Mouse (Mus musculus): ENCODE results near the gene Irf9. TPM values are rescaled to one million over a fixed set of nuclear protein-coding genes. Genes with fewer than 3 reads are reported as not detected.

The Irf9 gene
- polyA plus RNA-seq, 1 experiment from 2014 or later, result 27.4 TPM

DNA sequence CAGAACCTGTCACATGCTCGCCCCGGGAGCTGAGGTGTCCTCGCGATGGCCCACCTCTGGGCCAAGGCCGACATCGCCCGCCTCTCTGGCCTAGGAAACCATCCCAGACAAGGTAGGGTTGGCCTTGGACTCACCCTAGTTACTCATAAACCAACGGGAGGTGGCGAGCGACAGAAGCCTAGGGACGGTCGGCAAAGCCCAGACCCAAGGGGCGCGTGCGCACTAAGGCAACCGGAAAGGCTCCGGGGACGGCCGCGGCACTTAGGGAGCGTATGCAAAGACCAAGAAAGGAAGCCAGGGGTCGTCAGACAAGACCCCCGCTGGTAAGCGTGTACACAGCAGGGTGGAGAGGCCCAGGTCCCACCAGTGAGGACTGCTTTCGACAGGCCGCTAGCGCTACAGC is 43.6 kb upstream of the Irf9 start, which contains the start of gene Dcaf11:
TSS of gene Dcaf11 (plus strand) at position 208 of the 403 bp plus-strand sequence.
- peaks cover 9% of the 10 kb centered on the region; the same call in 1 of the 2 replicates for H3K4me1 ChIP-seq (replicated peaks; ENCODE audit: insufficient read depth, low read length)
- H3K4me3 ChIP-seq (replicated peaks; ENCODE audit: low read depth, low read length), result peak within 1 kb of the TSS; percentile 68
- DNase-seq (ENCODE audit: low spot score), result peak; percentile 98
- peaks cover 9% of the 10 kb centered on the region; the same call in 1 of the 2 replicates for H3K36me3 ChIP-seq (ENCODE audit: insufficient read depth, low read length)
- peak within 1 kb of the TSS; percentile 86 for H3K9ac ChIP-seq (ENCODE audit: low read depth, low read length)
- H3K9me3 ChIP-seq (replicated peaks; ENCODE audit: low read length), result no peaks in the 10 kb centered on the region
- 0% methylated on average over 27 of the region's 27 CpGs for WGBS
- no peaks in the 10 kb centered on the region for H3K27me3 ChIP-seq (ENCODE audit: insufficient read depth, low read length)
- ATAC-seq (replicated peaks; ENCODE audit: low FRiP score, low read depth), result peak; percentile 86
- peak; percentile 41; the same call in 1 of the 2 replicates for TF ChIP-seq CTCF (IDR thresholded peaks at IDR 0.05; ENCODE audit: low read depth)
- H3K4me2 ChIP-seq (ENCODE audit: low read length), result peak within 1 kb of the TSS; percentile 85
- peak within 1 kb of the TSS; percentile 100 for H3K27ac ChIP-seq

DNA sequence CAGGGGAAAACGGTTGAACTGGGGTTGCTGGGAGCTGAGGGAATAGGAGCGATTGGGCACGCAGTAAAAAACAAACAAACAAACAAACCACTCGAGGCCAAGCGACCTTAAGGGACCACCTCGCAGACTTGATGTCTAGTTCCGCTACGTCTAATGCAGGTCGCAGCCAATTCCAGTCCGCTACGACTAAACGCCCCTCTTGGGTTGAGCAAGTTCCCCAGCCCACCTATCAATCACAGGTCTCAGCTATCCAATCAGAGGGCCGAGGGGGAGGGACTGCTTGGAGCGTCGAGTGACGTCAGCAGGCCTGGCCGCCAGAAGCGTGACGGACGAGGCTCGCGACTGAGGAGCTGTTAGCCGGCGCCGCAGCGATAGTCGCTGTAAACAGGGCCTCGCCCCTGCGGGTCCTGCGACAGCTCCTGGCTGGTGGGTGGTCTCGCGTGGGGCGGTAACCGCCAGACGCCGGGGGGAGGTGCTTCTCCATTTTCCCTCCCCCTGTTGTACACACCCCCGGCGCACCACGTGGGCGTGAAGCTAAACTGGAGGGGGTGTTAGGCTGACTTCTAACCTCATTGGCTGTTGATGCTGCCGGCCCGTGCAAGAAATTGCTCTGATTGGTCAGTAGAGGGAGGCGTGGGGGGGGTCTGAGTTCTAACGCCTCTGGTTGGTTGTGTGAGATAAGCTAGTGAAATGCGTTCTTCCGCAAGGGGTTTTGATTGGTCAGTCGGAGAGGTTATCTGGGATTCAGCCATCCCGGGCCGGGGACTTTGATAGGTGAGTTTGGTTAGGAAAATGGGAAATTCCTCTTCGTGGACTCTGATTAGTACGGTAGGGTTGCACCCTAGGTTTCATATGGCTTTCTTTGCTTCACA is 42.9 kb upstream of the Irf9 start, which contains the start of gene A730061H03Rik:
TSS of gene A730061H03Rik (minus strand) at position 205 of the 872 bp plus-strand sequence.
- no peaks in the 10 kb centered on the region for H3K9me3 ChIP-seq (replicated peaks; ENCODE audit: low read length)
- no peak for TF ChIP-seq CTCF (IDR thresholded peaks at IDR 0.05; ENCODE audit: low read depth)
- H3K36me3 ChIP-seq (ENCODE audit: insufficient read depth, low read length), result peaks cover 15% of the 10 kb centered on the region
- ATAC-seq (replicated peaks; ENCODE audit: low FRiP score, low read depth), result peak; percentile 94
- peak within 1 kb of the TSS; percentile 68 for H3K4me3 ChIP-seq (replicated peaks; ENCODE audit: low read depth, low read length)
- H3K27me3 ChIP-seq (ENCODE audit: insufficient read depth, low read length), result no peaks in the 10 kb centered on the region
- under 1% methylated on average over 51 of the region's 51 CpGs for WGBS
- peak within 1 kb of the TSS; percentile 86 for H3K9ac ChIP-seq (ENCODE audit: low read depth, low read length)
- peaks cover 9% of the 10 kb centered on the region; the same call in 1 of the 2 replicates for H3K4me1 ChIP-seq (replicated peaks; ENCODE audit: insufficient read depth, low read length)
- peak; percentile 99 for DNase-seq (ENCODE audit: low spot score)
- peak within 1 kb of the TSS; percentile 85 for H3K4me2 ChIP-seq (ENCODE audit: low read length)
- peak within 1 kb of the TSS; percentile 100 for H3K27ac ChIP-seq

DNA sequence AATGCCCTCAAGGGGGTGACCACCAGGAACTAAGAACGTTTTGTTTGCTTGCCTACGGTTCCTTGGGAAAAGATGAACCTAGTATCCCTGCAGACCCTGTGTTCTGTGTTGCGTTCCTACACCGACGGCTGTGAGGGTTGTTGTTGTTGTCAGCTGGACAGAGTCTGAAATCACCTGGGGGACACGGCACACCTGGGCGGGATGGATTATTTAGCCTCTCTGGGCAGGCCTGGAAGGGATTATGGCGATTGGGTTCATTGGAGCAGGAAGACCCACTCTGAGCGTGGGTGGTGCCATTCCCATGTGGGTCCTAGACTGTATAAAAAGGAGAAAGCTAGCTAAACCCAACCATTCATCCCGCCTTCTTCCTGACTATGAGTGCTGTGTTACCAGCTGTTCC is 41.5 kb upstream of the Irf9 start:
- Histone ChIP-seq H3K4me3 (replicated peaks; ENCODE audit: low read depth, low read length) (no peak overlapping the region), H3K9ac (ENCODE audit: low read depth, low read length) (no peak overlapping the region), H3K36me3 (ENCODE audit: insufficient read depth, low read length) (peaks cover 29% of the 10 kb centered on the region), H3K27ac (peak overlapping the region; percentile 79), H3K9me3 (replicated peaks; ENCODE audit: low read length) (no peaks in the 10 kb centered on the region), H3K4me1 (replicated peaks; ENCODE audit: insufficient read depth, low read length) (peaks cover 9% of the 10 kb centered on the region; the same call in 1 of the 2 replicates), H3K27me3 (ENCODE audit: insufficient read depth, low read length) (no peaks in the 10 kb centered on the region), H3K4me2 (ENCODE audit: low read length) (peak overlapping the region; percentile 85)
- 69% methylated on average over 10 of the region's 10 CpGs for WGBS
- no peak for TF ChIP-seq CTCF (IDR thresholded peaks at IDR 0.05; ENCODE audit: low read depth)
- ATAC-seq (replicated peaks; ENCODE audit: low FRiP score, low read depth), result no peak
- no peak for DNase-seq (ENCODE audit: low spot score)

DNA sequence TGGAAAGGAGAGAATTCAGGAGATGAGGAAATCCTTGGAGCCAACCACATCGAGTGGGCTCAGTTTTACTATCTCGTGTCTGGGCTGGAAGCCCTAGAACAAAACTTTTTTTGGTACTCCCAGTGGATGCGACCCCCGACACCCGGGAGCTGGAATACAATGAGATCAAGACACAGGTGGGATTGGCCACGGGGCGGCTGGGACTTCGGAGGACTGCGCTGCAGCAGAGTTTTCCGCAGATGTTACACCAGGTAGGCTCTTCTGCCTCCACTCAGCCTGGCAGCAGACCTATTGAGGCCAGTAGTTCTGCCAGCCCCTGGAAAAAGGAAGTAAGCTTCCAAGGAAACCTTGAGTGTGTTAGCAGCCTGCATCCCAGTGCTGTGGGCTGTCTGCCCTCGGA is 40.1 kb upstream of the Irf9 start:
- DNase-seq (ENCODE audit: low spot score), result no peak
- no peak overlapping the region for H3K27ac ChIP-seq
- 95% methylated on average over 11 of the region's 11 CpGs for WGBS
- H3K9ac ChIP-seq (ENCODE audit: low read depth, low read length), result no peak overlapping the region
- no peaks in the 10 kb centered on the region for H3K9me3 ChIP-seq (replicated peaks; ENCODE audit: low read length)
- peaks cover 37% of the 10 kb centered on the region for H3K36me3 ChIP-seq (ENCODE audit: insufficient read depth, low read length)
- no peak for TF ChIP-seq CTCF (IDR thresholded peaks at IDR 0.05; ENCODE audit: low read depth)
- H3K4me3 ChIP-seq (replicated peaks; ENCODE audit: low read depth, low read length), result no peak overlapping the region
- no peak for ATAC-seq (replicated peaks; ENCODE audit: low FRiP score, low read depth)
- H3K4me1 ChIP-seq (replicated peaks; ENCODE audit: insufficient read depth, low read length), result peaks cover 9% of the 10 kb centered on the region; the same call in 1 of the 2 replicates
- no peaks in the 10 kb centered on the region for H3K27me3 ChIP-seq (ENCODE audit: insufficient read depth, low read length)
- no peak overlapping the region for H3K4me2 ChIP-seq (ENCODE audit: low read length)

DNA sequence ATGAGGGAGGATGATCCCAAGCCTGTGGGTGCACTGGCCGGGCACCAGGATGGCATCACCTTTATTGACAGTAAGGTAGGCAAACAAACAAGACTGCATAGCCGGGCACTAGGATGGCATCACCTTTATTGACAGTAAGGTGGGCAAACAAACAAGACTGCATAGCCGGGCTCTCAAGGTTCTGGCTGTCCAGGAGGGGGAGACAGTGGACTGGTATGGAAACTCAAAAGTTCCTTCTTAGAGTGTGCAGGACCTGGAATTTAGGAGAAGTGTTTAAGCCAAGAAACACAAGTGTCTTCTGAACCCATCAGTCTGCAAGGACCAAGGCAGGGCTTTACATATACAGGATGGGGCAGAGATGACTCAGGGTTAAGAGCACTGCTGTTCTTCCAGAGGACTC is 37.6 kb upstream of the Irf9 start:
- 88% methylated on average over 3 of the region's 3 CpGs for WGBS
- no peaks in the 10 kb centered on the region for H3K9me3 ChIP-seq (replicated peaks; ENCODE audit: low read length)
- no peak overlapping the region for H3K27ac ChIP-seq
- H3K4me1 ChIP-seq (replicated peaks; ENCODE audit: insufficient read depth, low read length), result peaks cover 9% of the 10 kb centered on the region; the same call in 1 of the 2 replicates
- no peak overlapping the region for H3K4me2 ChIP-seq (ENCODE audit: low read length)
- peaks cover 51% of the 10 kb centered on the region for H3K36me3 ChIP-seq (ENCODE audit: insufficient read depth, low read length)
- ATAC-seq (replicated peaks; ENCODE audit: low FRiP score, low read depth), result no peak
- no peak overlapping the region for H3K9ac ChIP-seq (ENCODE audit: low read depth, low read length)
- H3K27me3 ChIP-seq (ENCODE audit: insufficient read depth, low read length), result no peaks in the 10 kb centered on the region
- TF ChIP-seq CTCF (IDR thresholded peaks at IDR 0.05; ENCODE audit: low read depth), result peak; percentile 44; the same call in 1 of the 2 replicates
- DNase-seq (ENCODE audit: low spot score), result peak; percentile 19
- no peak overlapping the region for H3K4me3 ChIP-seq (replicated peaks; ENCODE audit: low read depth, low read length)

DNA sequence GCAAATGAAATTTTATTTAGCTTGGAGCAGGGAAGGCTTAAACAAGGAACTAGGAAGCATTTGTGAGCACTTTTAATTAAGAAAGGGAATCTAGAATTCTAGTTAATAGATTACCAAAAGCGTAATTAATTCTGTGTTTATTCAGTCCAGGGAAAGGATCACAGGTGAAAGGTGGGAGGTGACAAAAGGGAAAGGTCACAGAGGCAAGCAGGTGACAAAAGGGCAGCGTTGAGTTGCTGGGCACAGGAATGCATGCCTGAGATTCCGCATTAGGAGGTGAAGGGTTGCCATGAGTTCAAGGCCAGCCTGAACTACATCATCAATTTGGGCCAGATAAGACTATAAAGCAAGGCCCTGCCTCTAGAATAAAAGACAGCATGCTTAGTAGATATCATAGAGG is 35.9 kb upstream of the Irf9 start:
- Histone ChIP-seq H3K9ac (ENCODE audit: low read depth, low read length) (no peak overlapping the region), H3K36me3 (ENCODE audit: insufficient read depth, low read length) (peaks cover 51% of the 10 kb centered on the region), H3K4me1 (replicated peaks; ENCODE audit: insufficient read depth, low read length) (no peaks in the 10 kb centered on the region), H3K4me2 (ENCODE audit: low read length) (no peak overlapping the region), H3K27me3 (ENCODE audit: insufficient read depth, low read length) (no peaks in the 10 kb centered on the region), H3K4me3 (replicated peaks; ENCODE audit: low read depth, low read length) (no peak overlapping the region), H3K9me3 (replicated peaks; ENCODE audit: low read length) (no peaks in the 10 kb centered on the region), H3K27ac (peak overlapping the region; percentile 57; the same call in 1 of the 2 replicates)
- DNase-seq (ENCODE audit: low spot score), result no peak
- no peak for ATAC-seq (replicated peaks; ENCODE audit: low FRiP score, low read depth)
- 76% methylated on average over 3 of the region's 3 CpGs for WGBS
- no peak for TF ChIP-seq CTCF (IDR thresholded peaks at IDR 0.05; ENCODE audit: low read depth)

Data from kidney, postnatal 0 days (tissue).